Mouse (Mus musculus) brain, embryonic 14.5 days (tissue): Measurements from ENCODE around the gene A630089N07Rik.
"Not testable (repeated sequence)": the region's sequence is repeated elsewhere in the genome, so short reads cannot be mapped to it uniquely, and the experiment has no call there.

Source experiments
- CTCF ChIP-seq: fragments of 200-500 bp; IDR thresholded peaks from 2 replicates; pipeline ENCODE4 v1.5.1; 2012; ENCODE audit warnings: inconsistent platforms, mild to moderate bottlenecking, moderate library complexity, borderline replicate concordance; ENCODE audit not compliant: insufficient read depth, insufficient read length; ENCODE audit errors: extremely low read depth
- POLR2A ChIP-seq: fragments of 200-500 bp; IDR thresholded peaks from 2 replicates; pipeline ENCODE4 v1.6.1; 2012; ENCODE audit warnings: mild to moderate bottlenecking, inconsistent platforms, borderline replicate concordance; ENCODE audit not compliant: poor library complexity, insufficient read depth, insufficient read length, severe bottlenecking; ENCODE audit errors: extremely low read depth

DNA sequence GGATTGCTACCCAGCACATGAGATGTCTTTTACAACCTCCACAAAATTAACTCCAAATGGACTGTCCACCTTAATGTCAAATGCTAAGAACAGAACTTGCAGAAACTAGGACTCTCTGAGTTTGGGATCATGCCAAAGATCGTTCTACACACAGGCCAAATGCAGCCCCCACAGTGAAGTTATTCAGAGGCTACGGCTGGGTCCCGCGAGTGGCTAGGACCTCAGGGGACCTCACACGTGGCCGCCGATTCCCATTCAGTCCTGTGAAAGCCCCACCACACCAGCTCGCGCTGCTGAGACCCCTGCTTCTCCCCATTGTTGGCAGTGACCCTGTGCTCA is 731 bp downstream of the A630089N07Rik start:
- TF ChIP-seq CTCF, POLR2A: not testable (repeated sequence)
